Mouse (Mus musculus): ENCODE results near the gene Actc1. TPM values are rescaled to one million over a fixed set of nuclear protein-coding genes. Genes with fewer than 3 reads are reported as not detected.

Actc1 gene
- total RNA-seq, 1 experiment from 2014 or later = not detected

Other genes starting within 250 kb of the Actc1 start
- 3.7 TPM in 1 of 2 replicates, not detected in the other for gene Scg5, start 224.4 kb downstream of the Actc1 start, total RNA-seq (2017)
- 40.6 and 55.4 TPM in 2 replicates for gene Arhgap11a, start 204.9 kb downstream of the Actc1 start, total RNA-seq (2017)
- not detected in 2 replicates for gene Gjd2, start 39.9 kb downstream of the Actc1 start, total RNA-seq (2017)
- 61.2 and 71.0 TPM in 2 replicates for gene Aqr, start 133.5 kb upstream of the Actc1 start, total RNA-seq (2017)
- gene Zfp770, start 147.9 kb upstream of the Actc1 start, total RNA-seq (2017) = 10.2 and 14.7 TPM in 2 replicates